In genomic region chr7:67529381-67529780, GRCm38 (mm10) we compare ENCODE assay signal across 18 mouse cellular contexts.
"Had no signal": no experiment of that assay in that cellular context is flagged by ENCODE, and none has a peak within 500 bp of the region (broad histone marks: within the 10 kb centered on the region; RNA-seq: fewer than 3 reads in every experiment).

No protein-coding gene starts in this region.

- H3K4me2 ChIP-seq: lung, embryonic 14.5 days; midbrain, embryonic 13.5 days; neural tube, embryonic 13.5 days; neural tube, embryonic 15.5 days; stomach, embryonic 15.5 days had no signal

- H3K27me3 ChIP-seq: midbrain, embryonic 13.5 days; neural tube, embryonic 13.5 days; neural tube, embryonic 15.5 days; stomach, embryonic 15.5 days had no signal

- H3K27ac ChIP-seq: midbrain, embryonic 10.5 days; midbrain, embryonic 13.5 days; neural tube, embryonic 13.5 days; stomach, postnatal 0 days had no signal

- DNase-seq: lung, adult 18-20 months; lung, embryonic 14.5 days; lung, postnatal 10 days; lung, postnatal 4 days; retina, postnatal 1 day; right cerebral cortex, adult 18-20 months; right cerebral cortex, postnatal 25 days; thymus, adult 2 months; thymus, postnatal 25 days; thymus, postnatal 4 days had no signal

- H3K9ac ChIP-seq: lung, embryonic 14.5 days; midbrain, embryonic 13.5 days; neural tube, embryonic 13.5 days; neural tube, embryonic 15.5 days; stomach, embryonic 15.5 days had no signal

- H3K9me3 ChIP-seq: midbrain, embryonic 10.5 days; midbrain, embryonic 13.5 days; neural tube, embryonic 13.5 days; neural tube, embryonic 15.5 days; stomach, embryonic 15.5 days had no signal

- H3K36me3 ChIP-seq: midbrain, embryonic 10.5 days; stomach, embryonic 15.5 days had no signal

- ATAC-seq: midbrain, embryonic 13.5 days; midbrain, embryonic 16.5 days had no signal

- H3K4me3 ChIP-seq: midbrain, embryonic 10.5 days; midbrain, embryonic 13.5 days; myocyte; neural tube, embryonic 13.5 days; neural tube, embryonic 15.5 days; stomach, embryonic 15.5 days had no signal
